Mouse (Mus musculus) limb, embryonic 15.5 days (tissue): ENCODE data around the gene Zfhx3. TPM values are rescaled to one million over a fixed set of nuclear protein-coding genes. Genes with fewer than 3 reads are reported as not detected.

Source experiments
- ATAC-seq: fragments of 200-750 bp; cut with Nextera tagmentation; 2 replicates; pipeline ENCODE4 v1.8.0; 2017; ENCODE audit warnings: low read depth, moderate TSS enrichment; ENCODE audit not compliant: insufficient number of reproducible peaks, low FRiP score, low TSS enrichment
- H3K27ac ChIP-seq: fragments of 300-500 bp; sonication (generic); 2 replicates; pipeline ENCODE4 v1.5.1; 2015; ENCODE audit warnings: moderate library complexity, mild to moderate bottlenecking, inconsistent platforms
- H3K27me3 ChIP-seq: fragments of 300-500 bp; sonication (generic); 2 replicates; pipeline ENCODE4 v1.6.1; 2015; ENCODE audit warnings: inconsistent platforms
- H3K36me3 ChIP-seq: fragments of 300-500 bp; sonication (generic); 2 replicates; pipeline ENCODE4 v1.6.1; 2015; ENCODE audit warnings: inconsistent platforms
- H3K4me1 ChIP-seq: fragments of 300-500 bp; sonication (generic); 2 replicates; pipeline ENCODE4 v1.6.1; 2015; ENCODE audit warnings: inconsistent platforms
- H3K4me2 ChIP-seq: fragments of 300-500 bp; sonication (generic); 2 replicates; pipeline ENCODE4 v1.6.1; 2015; ENCODE audit warnings: mild to moderate bottlenecking, inconsistent platforms
- H3K4me3 ChIP-seq: fragments of 300-500 bp; sonication (generic); 2 replicates; pipeline ENCODE4 v1.5.1; 2015; ENCODE audit warnings: mild to moderate bottlenecking, inconsistent platforms
- H3K9ac ChIP-seq: fragments of 300-500 bp; sonication (generic); 2 replicates; pipeline ENCODE4 v1.6.1; 2015; ENCODE audit warnings: inconsistent platforms
- H3K9me3 ChIP-seq: fragments of 300-500 bp; sonication (generic); 2 replicates; pipeline ENCODE4 v1.6.1; 2016; ENCODE audit warnings: inconsistent platforms
- WGBS: fragments of 180-500 bp; shearing (Covaris S2); methylation state at CpG from one replicate; pipeline ENCODE4 v1.1.7; 2015; 5-methylcytosine and 5-hydroxymethylcytosine counted together
- polyA plus RNA-seq: library from polyadenylated mRNA; unstranded; fragments of >200 nt; fragmentation: Nextera tagmentation; extraction: Ambion mirVana; gene quantifications from 2 replicates; pipeline ENCODE4 v1.2.1, GENCODE M21; 2015

The Zfhx3 gene
- polyA plus RNA-seq, 1 experiment from 2014 or later, result 19.3 TPM

DNA sequence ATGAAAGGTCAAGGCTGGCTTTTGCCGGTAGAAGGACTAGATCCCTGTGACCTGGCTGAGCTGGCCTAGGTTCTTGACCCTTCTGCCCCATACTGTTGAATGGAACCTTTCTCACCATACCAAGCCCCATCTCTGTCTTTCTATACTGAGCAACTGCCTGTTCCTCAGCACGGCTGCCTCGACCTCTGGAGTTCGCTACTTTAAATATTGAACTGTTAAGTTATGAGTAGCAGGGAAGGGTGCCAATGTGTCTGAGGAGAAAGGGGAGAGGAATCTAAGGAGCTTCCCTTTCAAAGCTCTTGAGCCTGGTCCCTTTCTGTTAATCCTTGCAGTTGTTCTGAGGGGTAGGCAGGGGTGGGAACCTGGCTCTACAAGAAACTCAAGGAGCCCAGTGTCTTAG is 799.2 kb downstream of the Zfhx3 start:
- H3K4me2 ChIP-seq, result no peak overlapping the region
- peaks cover 44% of the 10 kb centered on the region for H3K4me1 ChIP-seq
- no peaks in the 10 kb centered on the region for H3K27me3 ChIP-seq
- no peaks in the 10 kb centered on the region for H3K36me3 ChIP-seq
- no peak overlapping the region for H3K9ac ChIP-seq
- WGBS, result 67% methylated on average over 4 of the region's 4 CpGs
- no peaks in the 10 kb centered on the region for H3K9me3 ChIP-seq
- ATAC-seq, result no peak; the same call in 1 of the 2 replicates
- H3K27ac ChIP-seq, result no peak overlapping the region
- H3K4me3 ChIP-seq, result no peak overlapping the region

GRCm38 (mm10) chr8:108742465-108742864 is 800.0 kb downstream of the Zfhx3 start:
- Histone ChIP-seq H3K36me3 (no peaks in the 10 kb centered on the region), H3K4me1 (peaks cover 39% of the 10 kb centered on the region), H3K27ac (no peak overlapping the region), H3K27me3 (no peaks in the 10 kb centered on the region), H3K9ac (no peak overlapping the region), H3K4me2 (no peak overlapping the region), H3K9me3 (no peaks in the 10 kb centered on the region), H3K4me3 (no peak overlapping the region)
- no peak for ATAC-seq
- 62% methylated on average over 10 of the region's 10 CpGs for WGBS

GRCm38 (mm10) chr8:108743238-108743637 is 800.8 kb downstream of the Zfhx3 start:
- no peak overlapping the region for H3K9ac ChIP-seq
- no peak overlapping the region; the same call in 1 of the 2 replicates for H3K27ac ChIP-seq
- H3K36me3 ChIP-seq, result no peaks in the 10 kb centered on the region
- peaks cover 36% of the 10 kb centered on the region for H3K4me1 ChIP-seq
- no peaks in the 10 kb centered on the region for H3K27me3 ChIP-seq
- 50% methylated on average over 7 of the region's 7 CpGs for WGBS
- no peak for ATAC-seq
- no peak overlapping the region for H3K4me3 ChIP-seq
- H3K9me3 ChIP-seq, result no peaks in the 10 kb centered on the region
- H3K4me2 ChIP-seq, result no peak overlapping the region

- ATAC-seq, result no peak
- Histone ChIP-seq H3K27me3 (no peaks in the 10 kb centered on the region), H3K4me3 (no peak overlapping the region), H3K9me3 (no peaks in the 10 kb centered on the region), H3K4me2 (no peak overlapping the region), H3K27ac (no peak overlapping the region), H3K4me1 (peaks cover 51% of the 10 kb centered on the region), H3K9ac (no peak overlapping the region), H3K36me3 (no peaks in the 10 kb centered on the region)
- 66% methylated on average over 7 of the region's 7 CpGs for WGBS
Observed at GRCm38 (mm10) chr8:108745551-108745950, 803.1 kb downstream of the Zfhx3 start.

- H3K36me3 ChIP-seq, result no peaks in the 10 kb centered on the region
- no peak overlapping the region for H3K9ac ChIP-seq
- H3K4me2 ChIP-seq, result no peak overlapping the region
- H3K9me3 ChIP-seq, result no peaks in the 10 kb centered on the region
- 56% methylated on average over 11 of the region's 11 CpGs for WGBS
- H3K27me3 ChIP-seq, result no peaks in the 10 kb centered on the region
- no peak overlapping the region; the same call in 1 of the 2 replicates for H3K27ac ChIP-seq
- no peak for ATAC-seq
- H3K4me3 ChIP-seq, result no peak overlapping the region
- H3K4me1 ChIP-seq, result peaks cover 46% of the 10 kb centered on the region
Observed at GRCm38 (mm10) chr8:108748095-108748494, 805.7 kb downstream of the Zfhx3 start.

- Histone ChIP-seq H3K27ac (peak overlapping the region; percentile 57), H3K4me3 (no peak overlapping the region), H3K27me3 (no peaks in the 10 kb centered on the region), H3K9me3 (no peaks in the 10 kb centered on the region), H3K4me2 (peak overlapping the region; percentile 7; the same call in 1 of the 2 replicates), H3K36me3 (no peaks in the 10 kb centered on the region), H3K9ac (no peak overlapping the region), H3K4me1 (peaks cover 38% of the 10 kb centered on the region)
- peak; percentile 61; the same call in 1 of the 2 replicates for ATAC-seq
- WGBS, result 31% methylated on average over 6 of the region's 6 CpGs
Observed at GRCm38 (mm10) chr8:108748851-108749376, 806.5 kb downstream of the Zfhx3 start.

GRCm38 (mm10) chr8:108750806-108751205 is 808.4 kb downstream of the Zfhx3 start:
- peaks cover 37% of the 10 kb centered on the region for H3K4me1 ChIP-seq
- WGBS, result 85% methylated on average over 9 of the region's 9 CpGs

DNA sequence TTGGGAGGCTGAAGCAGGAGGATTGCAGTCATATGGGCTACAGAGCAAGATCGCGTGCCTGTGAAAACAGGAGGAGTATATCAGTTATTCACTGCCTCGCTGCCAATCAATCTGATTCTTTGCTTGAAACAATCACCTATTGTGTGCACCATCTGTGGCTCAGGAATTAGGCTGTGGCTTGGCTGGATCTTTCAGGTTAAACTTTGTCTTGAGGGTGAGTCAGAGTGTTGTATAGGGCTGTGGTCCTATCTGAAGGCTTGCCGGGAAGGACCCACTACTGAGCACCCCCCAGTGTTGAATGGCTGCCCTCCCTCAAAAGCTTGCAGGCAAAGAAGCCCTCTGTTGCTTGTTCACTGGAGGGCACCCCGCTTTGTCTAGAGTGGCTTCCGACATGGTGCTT is 812.1 kb downstream of the Zfhx3 start:
- no peak for ATAC-seq
- Histone ChIP-seq H3K9ac (no peak overlapping the region), H3K27me3 (no peaks in the 10 kb centered on the region), H3K9me3 (no peaks in the 10 kb centered on the region), H3K4me2 (no peak overlapping the region), H3K36me3 (no peaks in the 10 kb centered on the region), H3K4me3 (no peak overlapping the region), H3K4me1 (peaks cover 44% of the 10 kb centered on the region), H3K27ac (no peak overlapping the region)
- WGBS, result 83% methylated on average over 6 of the region's 6 CpGs

More at GRCm38 (mm10) chr8:108750806-108751205, 808.4 kb downstream of the Zfhx3 start:
- Histone ChIP-seq H3K27ac (no peak overlapping the region), H3K27me3 (no peaks in the 10 kb centered on the region), H3K9ac (no peak overlapping the region), H3K36me3 (no peaks in the 10 kb centered on the region), H3K4me3 (no peak overlapping the region), H3K4me2 (no peak overlapping the region), H3K9me3 (no peaks in the 10 kb centered on the region)
- ATAC-seq, result no peak

- H3K4me1 ChIP-seq, result peaks cover 46% of the 10 kb centered on the region
- no peak overlapping the region for H3K4me3 ChIP-seq
- WGBS, result 55% methylated on average over 19 of the region's 19 CpGs
- H3K27ac ChIP-seq, result peak overlapping the region; percentile 52
- no peak overlapping the region for H3K4me2 ChIP-seq
- no peak overlapping the region for H3K9ac ChIP-seq
- ATAC-seq, result peak; percentile 36; the same call in 1 of the 2 replicates
- no peaks in the 10 kb centered on the region for H3K27me3 ChIP-seq
- H3K9me3 ChIP-seq, result no peaks in the 10 kb centered on the region
- H3K36me3 ChIP-seq, result no peaks in the 10 kb centered on the region
Observed at GRCm38 (mm10) chr8:108755400-108756325, 813.2 kb downstream of the Zfhx3 start.

DNA sequence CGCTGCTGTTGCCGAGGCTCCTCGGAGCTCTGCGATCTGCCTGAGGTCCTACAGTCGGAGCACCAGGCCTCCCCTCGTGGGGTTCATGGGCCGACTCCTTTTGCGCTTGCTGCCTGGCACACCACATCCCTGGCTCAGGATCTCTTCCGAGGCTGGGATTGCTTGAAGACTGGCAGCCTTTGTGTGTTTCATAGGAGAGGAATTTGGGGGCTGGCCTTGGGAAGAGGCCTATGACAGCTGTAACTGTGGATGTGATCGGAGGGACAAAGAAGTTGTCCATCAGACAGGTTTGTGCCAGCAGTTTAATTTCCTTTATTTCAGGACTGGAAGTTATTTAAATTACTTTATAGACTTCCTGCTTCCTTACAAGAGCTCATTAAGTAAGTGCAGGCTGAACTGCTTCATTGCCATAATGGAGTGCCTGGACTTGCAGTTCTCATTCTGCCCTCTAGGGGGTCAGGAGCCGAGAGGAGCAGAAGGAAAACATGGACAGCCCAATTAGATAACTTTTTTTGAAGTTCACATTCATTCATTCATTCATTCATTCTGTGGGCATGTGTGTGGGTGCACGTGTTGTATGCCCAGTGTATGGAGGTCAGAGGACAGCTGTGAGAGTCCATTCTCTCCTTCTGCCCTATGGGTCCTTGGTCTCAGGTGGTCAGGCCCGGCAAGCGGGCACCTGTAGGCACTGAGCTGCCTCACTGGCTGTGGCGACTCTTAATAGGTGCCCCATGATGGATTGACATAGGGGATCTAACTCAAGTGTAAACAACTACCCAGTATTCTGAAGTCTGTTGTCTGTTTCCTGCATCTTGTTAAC is 817.3 kb downstream of the Zfhx3 start:
- peaks cover 67% of the 10 kb centered on the region for H3K4me1 ChIP-seq
- no peak for ATAC-seq
- H3K36me3 ChIP-seq, result no peaks in the 10 kb centered on the region
- no peak overlapping the region for H3K9ac ChIP-seq
- H3K9me3 ChIP-seq, result no peaks in the 10 kb centered on the region
- H3K27ac ChIP-seq, result peak overlapping the region; percentile 77
- no peaks in the 10 kb centered on the region for H3K27me3 ChIP-seq
- H3K4me3 ChIP-seq, result no peak overlapping the region
- peak overlapping the region; percentile 15; the same call in 1 of the 2 replicates for H3K4me2 ChIP-seq
- 40% methylated on average over 15 of the region's 15 CpGs for WGBS

DNA sequence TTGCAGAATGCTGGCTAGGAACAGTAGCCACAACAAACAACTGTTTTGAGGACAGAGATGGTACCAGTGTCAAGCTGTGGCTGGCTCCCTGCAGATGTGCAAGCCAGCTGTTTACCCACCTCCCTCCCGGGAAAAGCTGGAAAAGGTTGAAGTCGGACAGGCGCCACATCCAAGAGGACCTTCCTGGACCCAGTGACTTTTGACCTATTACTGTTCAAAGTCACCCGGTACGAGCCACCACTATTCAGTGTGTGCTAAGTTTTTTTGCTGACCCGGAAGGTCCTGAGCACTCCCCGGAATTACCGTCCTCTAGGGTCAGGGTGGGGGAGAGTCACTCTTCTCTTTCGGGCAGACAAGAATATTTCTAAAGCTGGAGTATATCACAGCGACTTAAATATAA is 818.3 kb downstream of the Zfhx3 start:
- WGBS, result 46% methylated on average over 10 of the region's 10 CpGs
- Histone ChIP-seq H3K27ac (no peak overlapping the region), H3K36me3 (no peaks in the 10 kb centered on the region), H3K4me2 (no peak overlapping the region), H3K9me3 (no peaks in the 10 kb centered on the region), H3K27me3 (no peaks in the 10 kb centered on the region), H3K9ac (no peak overlapping the region), H3K4me3 (no peak overlapping the region), H3K4me1 (peaks cover 65% of the 10 kb centered on the region)
- no peak for ATAC-seq
